Mouse (Mus musculus): Measurements from ENCODE around the gene Bcl2. TPM values are rescaled to one million over a fixed set of nuclear protein-coding genes. Genes with fewer than 3 reads are reported as not detected.
A peak's percentile ranks its signal among the peaks of the same experiment; 100 is the strongest.

The Bcl2 gene
- 13.4 and 15.5 TPM in 2 replicates for polyA plus RNA-seq (2014; fragmentation: Nextera tagmentation; extraction: Ambion mirVana)

GRCm38 (mm10) chr1:106713621-106714529, at the start of gene Bcl2:
Bcl2 (minus strand) TSS chr1:106714274.
- peak within 1 kb of the TSS; percentile 92 for H3K27ac ChIP-seq (ENCODE audit: low read depth)
- peak within 1 kb of the TSS; percentile 83 for H3K9ac ChIP-seq (ENCODE audit: low read length)
- H3K4me3 ChIP-seq (ENCODE audit: low read depth, low read length): peak within 1 kb of the TSS; percentile 54
- H3K4me1 ChIP-seq (replicated peaks; ENCODE audit: control insufficient read depth, insufficient read depth, low read length): peaks cover 11% of the 10 kb centered on the region
- under 1% methylated on average over 64 of the region's 95 CpGs for WGBS
- peak within 1 kb of the TSS; percentile 94 for H3K4me2 ChIP-seq (ENCODE audit: low read length)
- ATAC-seq (replicated peaks; ENCODE audit: low FRiP score, low TSS enrichment, low read depth) (peak; percentile 86), DNase-seq (ENCODE audit: low spot score) (peak; percentile 88)
- no peaks in the 10 kb centered on the region for H3K36me3 ChIP-seq (ENCODE audit: control insufficient read depth, insufficient read depth, low read length)
- H3K27me3 ChIP-seq (replicated peaks; ENCODE audit: control insufficient read depth, insufficient read depth, low read length): no peaks in the 10 kb centered on the region
- H3K9me3 ChIP-seq (ENCODE audit: control insufficient read depth, low read length): no peaks in the 10 kb centered on the region

GRCm38 (mm10) chr1:106760750-106761149, 46.7 kb upstream of the Bcl2 start:
- H3K9ac ChIP-seq (ENCODE audit: low read length): no peak overlapping the region
- no peaks in the 10 kb centered on the region for H3K9me3 ChIP-seq (ENCODE audit: control insufficient read depth, low read length)
- no peaks in the 10 kb centered on the region for H3K27me3 ChIP-seq (replicated peaks; ENCODE audit: control insufficient read depth, insufficient read depth, low read length)
- H3K36me3 ChIP-seq (ENCODE audit: control insufficient read depth, insufficient read depth, low read length): peaks cover 11% of the 10 kb centered on the region
- 82% methylated on average over 3 of the region's 3 CpGs for WGBS
- no peak for DNase-seq (ENCODE audit: low spot score)
- H3K27ac ChIP-seq (ENCODE audit: low read depth): no peak overlapping the region; the same call in 1 of the 2 replicates
- H3K4me1 ChIP-seq (replicated peaks; ENCODE audit: control insufficient read depth, insufficient read depth, low read length): peaks cover 5% of the 10 kb centered on the region
- no peak for ATAC-seq (replicated peaks; ENCODE audit: low FRiP score, low TSS enrichment, low read depth)
- H3K4me3 ChIP-seq (ENCODE audit: low read depth, low read length): no peak overlapping the region
- H3K4me2 ChIP-seq (ENCODE audit: low read length): no peak overlapping the region

GRCm38 (mm10) chr1:106759572-106760435, 45.7 kb upstream of the Bcl2 start, which contains the start of gene Kdsr:
Kdsr (minus strand) TSS chr1:106759727.
- H3K4me3 ChIP-seq (ENCODE audit: low read depth, low read length): peak within 1 kb of the TSS; percentile 70
- ATAC-seq (replicated peaks; ENCODE audit: low FRiP score, low TSS enrichment, low read depth) (peak; percentile 96), DNase-seq (ENCODE audit: low spot score) (peak; percentile 97)
- peak within 1 kb of the TSS; percentile 97 for H3K4me2 ChIP-seq (ENCODE audit: low read length)
- peaks cover 4% of the 10 kb centered on the region; the same call in 1 of the 2 replicates for H3K36me3 ChIP-seq (ENCODE audit: control insufficient read depth, insufficient read depth, low read length)
- peaks cover 5% of the 10 kb centered on the region for H3K4me1 ChIP-seq (replicated peaks; ENCODE audit: control insufficient read depth, insufficient read depth, low read length)
- peak within 1 kb of the TSS; percentile 64 for H3K9ac ChIP-seq (ENCODE audit: low read length)
- 3% methylated on average over 51 of the region's 51 CpGs for WGBS
- peak within 1 kb of the TSS; percentile 90 for H3K27ac ChIP-seq (ENCODE audit: low read depth)
- no peaks in the 10 kb centered on the region for H3K27me3 ChIP-seq (replicated peaks; ENCODE audit: control insufficient read depth, insufficient read depth, low read length)
- H3K9me3 ChIP-seq (ENCODE audit: control insufficient read depth, low read length): no peaks in the 10 kb centered on the region

DNA sequence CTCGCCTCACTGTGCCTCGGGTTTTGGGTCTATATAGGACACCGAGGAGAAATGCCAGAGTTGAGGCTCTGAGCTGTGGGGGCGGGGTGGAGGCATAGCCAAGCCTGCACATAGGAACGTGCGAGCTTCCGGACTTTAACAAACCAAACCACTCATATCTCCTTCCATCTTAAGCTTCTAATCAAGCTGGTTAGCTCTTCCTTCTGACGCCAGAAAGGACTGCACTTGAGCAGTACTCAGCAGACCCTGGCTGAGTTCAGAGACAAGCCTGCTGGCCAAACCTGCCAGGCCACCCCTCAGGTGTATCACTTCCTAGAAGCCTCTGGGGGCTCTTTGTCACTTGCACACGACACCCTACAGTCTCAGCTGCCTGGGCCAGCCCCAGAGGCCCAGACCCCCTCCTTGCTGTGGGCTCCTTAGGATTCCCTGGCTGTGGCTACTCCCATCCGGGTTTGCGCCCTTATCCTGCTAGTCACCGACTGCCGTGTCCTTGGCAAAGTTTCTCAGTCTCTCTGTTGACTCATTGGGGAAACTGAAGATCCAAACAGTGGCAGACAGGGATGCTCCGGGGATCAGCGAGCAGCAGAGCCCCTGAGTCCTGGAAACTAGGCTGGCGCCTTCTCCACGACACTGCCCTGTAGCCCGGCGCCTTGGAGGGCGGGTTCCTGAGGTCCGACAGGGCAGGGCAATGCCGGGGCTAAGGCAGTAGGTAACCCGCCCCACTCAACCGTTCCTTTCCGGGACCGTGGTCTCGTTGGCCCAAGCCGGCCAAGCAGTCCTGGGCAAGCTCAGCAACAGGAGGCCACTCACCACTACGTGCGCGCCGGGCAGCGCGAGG, 44.9 kb upstream of the Bcl2 start:
- Histone ChIP-seq H3K9ac (ENCODE audit: low read length) (peak overlapping the region; percentile 55), H3K4me1 (replicated peaks; ENCODE audit: control insufficient read depth, insufficient read depth, low read length) (peaks cover 5% of the 10 kb centered on the region), H3K27me3 (replicated peaks; ENCODE audit: control insufficient read depth, insufficient read depth, low read length) (no peaks in the 10 kb centered on the region), H3K4me3 (ENCODE audit: low read depth, low read length) (peak overlapping the region; percentile 70), H3K4me2 (ENCODE audit: low read length) (peak overlapping the region; percentile 97), H3K36me3 (ENCODE audit: control insufficient read depth, insufficient read depth, low read length) (peaks cover 6% of the 10 kb centered on the region; the same call in 1 of the 2 replicates), H3K9me3 (ENCODE audit: control insufficient read depth, low read length) (no peaks in the 10 kb centered on the region), H3K27ac (ENCODE audit: low read depth) (peak overlapping the region; percentile 90)
- 2% methylated on average over 34 of the region's 34 CpGs for WGBS
- ATAC-seq (replicated peaks; ENCODE audit: low FRiP score, low TSS enrichment, low read depth) (peak; percentile 73), DNase-seq (ENCODE audit: low spot score) (peak; percentile 66)

DNA sequence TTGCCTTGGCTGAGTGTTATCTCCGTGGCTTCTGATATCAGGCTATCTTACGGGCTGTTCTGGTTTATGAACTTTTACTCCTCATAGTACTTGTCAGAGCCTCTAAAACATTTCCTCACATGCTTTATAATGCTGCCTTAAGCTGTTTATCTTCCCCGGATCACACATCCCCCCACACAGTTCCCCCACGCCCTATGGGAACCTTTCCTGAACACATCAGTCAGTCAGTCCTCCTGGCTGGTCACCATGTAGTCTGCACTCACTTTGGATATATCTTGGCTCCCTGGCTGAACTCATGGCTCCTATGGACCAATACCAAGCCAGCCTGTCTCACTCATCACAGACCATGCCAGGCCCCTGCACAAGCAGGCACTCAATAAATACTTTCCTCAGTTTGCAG, 42.6 kb upstream of the Bcl2 start:
- WGBS: 60% methylated on average over 4 of the region's 4 CpGs
- DNase-seq (ENCODE audit: low spot score) (no peak), ATAC-seq (replicated peaks; ENCODE audit: low FRiP score, low TSS enrichment, low read depth) (no peak)
- H3K9me3 ChIP-seq (ENCODE audit: control insufficient read depth, low read length): no peaks in the 10 kb centered on the region
- no peaks in the 10 kb centered on the region for H3K27me3 ChIP-seq (replicated peaks; ENCODE audit: control insufficient read depth, insufficient read depth, low read length)
- H3K36me3 ChIP-seq (ENCODE audit: control insufficient read depth, insufficient read depth, low read length): peaks cover 8% of the 10 kb centered on the region; the same call in 1 of the 2 replicates
- no peak overlapping the region for H3K4me2 ChIP-seq (ENCODE audit: low read length)
- H3K4me3 ChIP-seq (ENCODE audit: low read depth, low read length): no peak overlapping the region
- peaks cover 5% of the 10 kb centered on the region for H3K4me1 ChIP-seq (replicated peaks; ENCODE audit: control insufficient read depth, insufficient read depth, low read length)
- no peak overlapping the region for H3K27ac ChIP-seq (ENCODE audit: low read depth)
- no peak overlapping the region for H3K9ac ChIP-seq (ENCODE audit: low read length)

GRCm38 (mm10) chr1:106752013-106752412, 37.9 kb upstream of the Bcl2 start:
- Histone ChIP-seq H3K4me3 (ENCODE audit: low read depth, low read length) (no peak overlapping the region), H3K4me2 (ENCODE audit: low read length) (no peak overlapping the region), H3K9me3 (ENCODE audit: control insufficient read depth, low read length) (no peaks in the 10 kb centered on the region), H3K27ac (ENCODE audit: low read depth) (no peak overlapping the region), H3K9ac (ENCODE audit: low read length) (no peak overlapping the region), H3K36me3 (ENCODE audit: control insufficient read depth, insufficient read depth, low read length) (peaks cover 16% of the 10 kb centered on the region), H3K4me1 (replicated peaks; ENCODE audit: control insufficient read depth, insufficient read depth, low read length) (no peaks in the 10 kb centered on the region), H3K27me3 (replicated peaks; ENCODE audit: control insufficient read depth, insufficient read depth, low read length) (no peaks in the 10 kb centered on the region)
- 93% methylated on average over 5 of the region's 5 CpGs for WGBS
- ATAC-seq (replicated peaks; ENCODE audit: low FRiP score, low TSS enrichment, low read depth): no peak
- no peak for DNase-seq (ENCODE audit: low spot score)

DNA sequence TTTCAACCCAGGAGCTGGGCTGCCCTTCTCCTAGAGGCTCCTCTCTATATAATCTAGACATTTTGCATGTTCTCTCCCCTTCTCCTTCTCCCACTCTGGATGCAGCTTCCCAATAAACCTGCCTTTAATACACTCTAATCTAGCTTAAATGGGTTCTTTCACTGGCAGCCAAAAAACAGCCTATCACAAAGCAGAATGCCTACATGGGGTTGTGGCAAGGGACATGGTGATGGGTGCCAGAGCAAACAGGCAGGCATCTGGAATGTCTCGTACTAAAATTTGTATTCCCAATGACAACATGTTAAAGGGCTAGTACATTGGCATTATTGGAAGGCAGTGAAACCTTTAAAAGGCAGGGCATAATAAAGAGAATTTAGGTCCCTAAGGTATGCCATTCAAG, 36.6 kb upstream of the Bcl2 start:
- no peaks in the 10 kb centered on the region for H3K27me3 ChIP-seq (replicated peaks; ENCODE audit: control insufficient read depth, insufficient read depth, low read length)
- H3K9ac ChIP-seq (ENCODE audit: low read length): no peak overlapping the region
- H3K27ac ChIP-seq (ENCODE audit: low read depth): no peak overlapping the region
- ATAC-seq (replicated peaks; ENCODE audit: low FRiP score, low TSS enrichment, low read depth) (no peak), DNase-seq (ENCODE audit: low spot score) (no peak)
- H3K4me1 ChIP-seq (replicated peaks; ENCODE audit: control insufficient read depth, insufficient read depth, low read length): no peaks in the 10 kb centered on the region
- H3K4me2 ChIP-seq (ENCODE audit: low read length): no peak overlapping the region
- WGBS: 85% methylated on average over 1 of the region's 1 CpGs
- peaks cover 24% of the 10 kb centered on the region for H3K36me3 ChIP-seq (ENCODE audit: control insufficient read depth, insufficient read depth, low read length)
- no peak overlapping the region for H3K4me3 ChIP-seq (ENCODE audit: low read depth, low read length)
- H3K9me3 ChIP-seq (ENCODE audit: control insufficient read depth, low read length): no peaks in the 10 kb centered on the region

All from intestine, embryonic 14.5 days (tissue).